Mouse (Mus musculus) cerebellum, adult 11-12 months (tissue): ENCODE data around the gene P3h1.

Experiments
- DNase-seq: peaks from one replicate; pipeline ENCODE4 v3.0.0; 2022

The P3h1 gene

DNA sequence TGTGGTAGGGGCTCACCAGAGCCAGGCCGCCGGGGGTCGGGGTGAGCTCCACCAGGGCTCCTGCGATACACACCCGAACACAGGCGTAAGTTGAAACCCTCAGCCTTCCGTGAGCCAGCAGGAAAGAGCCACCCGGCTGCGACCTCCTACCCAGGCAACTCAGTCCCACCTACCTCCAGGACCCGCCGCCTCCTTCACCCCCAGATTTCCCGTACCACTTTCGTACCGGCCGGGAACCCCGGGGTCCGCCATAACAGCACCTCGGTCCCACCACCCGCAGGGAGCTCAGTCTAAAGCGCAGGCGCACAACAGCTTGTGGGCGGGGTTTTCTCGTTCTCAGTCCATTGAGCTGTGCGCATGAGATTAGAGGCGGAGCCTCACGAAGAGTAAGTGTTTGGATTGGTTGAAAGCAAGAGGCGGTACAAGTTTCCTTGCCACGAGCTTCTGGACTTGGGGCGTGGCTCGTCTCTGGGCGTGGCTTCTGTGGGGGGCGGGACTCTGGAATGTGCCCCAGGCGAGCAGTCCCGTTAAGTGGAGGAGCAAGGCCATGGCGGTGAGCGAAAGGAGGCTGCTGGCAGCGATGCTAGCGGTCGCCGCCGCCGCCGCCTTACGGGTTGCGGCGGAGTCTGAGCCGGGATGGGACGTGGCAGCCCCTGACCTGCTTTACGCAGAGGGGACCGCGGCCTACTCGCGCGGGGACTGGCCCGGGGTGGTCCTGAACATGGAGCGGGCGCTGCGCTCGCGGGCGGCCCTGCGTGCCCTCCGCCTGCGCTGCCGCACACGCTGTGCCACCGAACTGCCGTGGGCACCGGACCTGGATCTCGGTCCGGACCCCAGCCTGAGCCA, at the start of gene P3h1, which contains the start of gene AU022252:
Gene P3h1 (plus strand): TSS at position 506 of the 846 bp plus-strand sequence.
Gene AU022252 (minus strand): TSS at position 303 of the 846 bp plus-strand sequence.
- peak; percentile 99 for DNase-seq

DNA sequence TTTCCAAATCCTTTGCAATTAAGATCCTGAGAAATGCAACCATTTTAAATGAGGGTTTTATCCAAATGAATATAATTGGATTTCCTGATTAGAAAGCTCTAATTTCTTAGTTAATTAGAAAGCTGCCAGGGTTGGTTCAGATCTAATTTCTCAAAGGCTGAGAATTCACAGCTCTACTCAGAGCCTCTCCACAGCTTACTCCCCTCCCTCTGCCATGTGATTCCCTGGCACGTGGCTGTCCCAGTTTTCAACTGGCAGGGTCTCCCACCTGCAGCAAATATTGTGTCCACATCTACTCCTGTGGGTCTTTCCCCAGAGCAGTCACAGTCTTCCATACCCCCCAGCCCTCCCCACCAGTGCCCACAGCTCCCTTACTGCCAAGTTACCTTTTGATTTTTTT, 49.2 kb upstream of the P3h1 start:
- no peak for DNase-seq

DNA sequence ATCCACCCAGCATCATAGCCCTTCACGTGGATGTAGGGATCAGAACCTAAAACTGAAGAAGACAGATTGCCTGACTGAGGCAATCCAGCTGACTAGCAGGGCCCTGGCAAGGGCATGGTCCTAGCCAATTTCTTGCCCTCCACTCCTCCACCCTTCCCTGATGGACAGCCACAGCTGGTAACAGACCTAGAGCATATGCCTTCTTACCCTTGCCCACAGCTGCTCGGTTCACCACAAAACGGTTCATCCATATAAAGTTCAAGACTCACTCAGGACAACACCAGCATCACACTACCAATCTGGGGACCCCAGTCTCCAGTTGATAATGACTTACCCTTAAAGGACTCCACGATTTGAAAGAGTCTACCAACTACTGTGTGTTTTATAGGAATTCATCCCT, 46.9 kb upstream of the P3h1 start:
- DNase-seq, result no peak

DNA sequence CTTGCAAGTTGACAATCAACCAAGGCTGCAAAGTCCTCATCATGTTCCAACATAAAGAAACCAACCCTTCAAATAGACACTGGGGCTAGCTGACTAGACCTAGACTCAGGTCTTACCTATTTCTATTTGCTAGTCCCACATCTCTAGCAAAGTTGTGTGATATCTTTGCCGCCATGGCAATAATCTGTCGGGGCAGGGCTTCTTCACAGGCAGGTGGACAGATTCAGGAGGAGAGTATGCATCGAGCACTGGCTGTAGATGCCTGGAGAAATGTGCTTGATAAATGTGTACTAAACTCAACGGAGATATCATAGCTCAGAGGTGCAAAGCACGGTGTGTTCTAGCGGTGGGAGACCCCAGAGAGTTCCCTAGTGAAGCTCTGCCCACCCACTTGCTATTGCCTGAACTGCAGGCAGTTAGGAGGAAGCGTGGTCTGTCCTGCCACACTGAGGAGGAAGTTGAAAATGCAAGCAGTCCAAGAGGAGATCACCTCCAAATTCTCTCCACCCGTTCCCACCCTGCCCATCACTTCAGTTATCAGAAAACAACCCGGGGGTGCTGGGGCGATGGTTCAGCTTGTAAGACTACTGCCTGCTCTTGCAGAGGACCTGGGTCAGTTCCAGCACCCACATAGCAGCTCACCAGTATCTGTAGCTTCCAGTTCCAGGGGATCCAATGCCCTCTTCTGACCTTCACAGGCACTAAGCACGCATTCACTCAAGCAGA, 44.5 kb upstream of the P3h1 start:
- no peak for DNase-seq

DNA sequence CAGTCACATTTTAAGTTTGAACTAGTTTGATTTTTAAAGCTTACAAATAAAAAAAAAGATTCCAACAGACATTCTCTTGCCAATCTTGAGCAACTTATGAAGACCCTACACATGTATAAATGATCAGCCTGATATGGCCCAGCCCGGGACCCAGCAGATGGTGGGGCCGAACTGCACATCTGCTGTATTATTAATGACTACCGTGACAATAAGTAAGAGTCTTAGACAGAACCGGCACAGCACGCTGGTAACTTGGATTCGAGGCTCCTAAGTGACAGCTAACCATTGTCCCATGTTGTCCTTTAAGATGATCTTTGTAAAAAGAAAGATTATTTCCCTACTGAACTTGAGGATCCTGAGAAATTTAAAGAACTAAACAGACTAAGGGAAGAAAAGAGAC, 43.3 kb upstream of the P3h1 start:
- no peak for DNase-seq

DNA sequence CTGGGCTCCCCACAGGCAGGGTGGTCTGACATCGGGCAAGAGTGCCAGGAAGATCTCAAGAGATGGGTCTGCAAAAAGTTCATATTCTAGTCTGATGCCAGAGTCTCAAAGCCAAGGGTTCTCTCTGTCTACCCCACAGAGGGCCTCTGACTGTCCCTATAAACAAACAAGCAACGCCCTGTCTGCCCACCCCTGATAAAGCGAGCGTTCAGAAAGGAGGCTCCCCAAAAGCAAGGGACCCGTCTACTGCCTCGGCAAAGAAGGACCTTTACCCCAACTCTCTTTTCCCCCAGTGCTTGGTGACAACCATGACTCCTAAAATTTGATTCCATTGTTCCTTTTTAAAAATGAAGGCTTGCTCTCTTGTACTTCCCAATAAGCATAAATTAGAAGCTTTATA, 42.9 kb upstream of the P3h1 start, which contains the start of gene Ermap:
Gene Ermap (minus strand): TSS at position 148 of the 400 bp plus-strand sequence.
- DNase-seq, result no peak

DNA sequence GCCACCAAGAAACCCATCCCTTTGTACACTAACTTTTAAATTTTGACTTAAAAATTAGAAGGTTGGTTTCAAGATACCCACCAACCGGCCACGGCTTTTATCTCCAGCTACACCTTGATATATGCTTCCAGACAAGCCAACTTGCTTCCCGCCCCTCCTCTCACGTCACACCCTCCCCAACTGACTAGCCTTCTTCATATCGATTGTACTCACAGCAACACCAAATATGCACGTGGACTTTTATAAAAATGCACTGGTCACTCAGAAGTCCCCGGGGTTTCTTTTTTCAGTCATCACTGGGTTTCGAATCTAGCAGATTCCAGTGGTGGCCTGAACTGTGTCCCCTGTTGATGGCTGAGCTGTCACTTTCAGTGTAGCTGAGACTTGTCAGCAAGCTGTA, 42.1 kb upstream of the P3h1 start:
- no peak for DNase-seq

DNA sequence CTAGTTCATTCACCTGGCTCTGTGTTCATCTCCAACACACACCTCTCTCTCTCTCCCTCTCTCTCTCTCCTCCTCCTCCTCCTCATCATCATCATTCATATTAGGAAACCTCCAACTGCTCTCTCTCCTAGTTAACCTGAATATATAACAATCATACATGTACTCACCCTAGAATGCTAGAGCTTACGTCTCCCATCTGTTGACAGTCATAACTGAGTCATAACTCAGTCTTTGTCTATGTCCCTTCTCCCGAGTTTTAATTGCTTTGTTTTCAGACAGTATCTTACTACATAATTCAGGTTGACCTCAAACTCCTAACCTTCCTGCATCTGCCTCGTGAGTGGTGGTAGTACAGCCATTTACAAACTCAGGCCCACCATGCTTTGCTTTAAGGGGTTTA, 41.4 kb upstream of the P3h1 start:
- no peak for DNase-seq

DNA sequence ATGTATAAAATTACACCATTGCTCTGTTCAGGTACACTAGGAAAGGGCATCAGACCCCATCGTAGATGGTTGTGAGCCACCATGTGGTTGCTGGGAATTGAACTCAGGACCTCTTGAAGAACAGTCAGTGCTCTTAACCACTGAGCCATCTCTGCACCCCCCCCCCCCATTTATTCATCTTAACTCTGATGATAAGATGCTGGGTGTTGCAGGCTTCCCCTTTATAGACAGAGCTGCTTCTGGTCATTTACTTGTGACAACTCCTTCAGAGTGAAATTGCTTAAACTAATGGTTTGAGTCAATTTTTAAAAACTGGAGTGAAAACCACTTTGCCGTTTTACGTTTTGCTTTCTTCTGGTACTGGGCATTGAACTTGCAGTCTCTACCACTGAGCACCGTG, 40.0 kb upstream of the P3h1 start:
- no peak for DNase-seq

DNA sequence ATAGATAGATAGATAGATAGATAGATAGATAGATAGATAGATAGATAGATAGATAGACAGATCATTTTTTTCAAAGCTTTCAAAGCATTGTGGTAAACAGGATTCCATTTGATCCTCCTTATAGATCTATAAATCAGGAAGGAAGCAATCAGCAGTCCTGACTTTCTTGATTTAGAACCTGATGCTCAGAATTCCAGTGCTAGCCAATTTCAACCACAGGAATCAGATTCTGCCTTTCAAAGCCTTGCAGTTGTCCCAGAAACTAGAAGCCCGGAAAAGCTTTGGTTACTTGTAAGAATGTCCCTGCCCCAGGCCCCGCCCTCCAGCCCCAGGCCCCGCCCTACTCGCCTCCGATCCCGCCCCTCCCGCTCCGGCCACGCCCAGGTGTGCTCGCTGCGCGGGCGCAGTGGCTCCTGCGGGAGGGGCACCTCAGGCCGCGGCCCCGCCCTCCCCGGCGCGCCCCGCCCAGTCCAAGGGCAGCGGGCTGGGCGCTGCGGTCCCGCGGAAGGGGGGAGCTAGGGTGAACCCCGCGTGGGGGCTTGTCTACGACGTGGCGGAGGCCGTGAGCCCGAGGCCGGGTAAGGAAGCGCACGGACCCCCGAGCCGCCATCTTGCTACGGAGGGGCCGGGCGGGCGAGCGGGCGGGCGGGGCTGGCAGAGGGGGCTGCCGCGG, 37.7 kb upstream of the P3h1 start, which contains the start of gene Svbp:
Gene Svbp (plus strand): TSS at position 398 of the 673 bp plus-strand sequence.
- peak; percentile 81 for DNase-seq

DNA sequence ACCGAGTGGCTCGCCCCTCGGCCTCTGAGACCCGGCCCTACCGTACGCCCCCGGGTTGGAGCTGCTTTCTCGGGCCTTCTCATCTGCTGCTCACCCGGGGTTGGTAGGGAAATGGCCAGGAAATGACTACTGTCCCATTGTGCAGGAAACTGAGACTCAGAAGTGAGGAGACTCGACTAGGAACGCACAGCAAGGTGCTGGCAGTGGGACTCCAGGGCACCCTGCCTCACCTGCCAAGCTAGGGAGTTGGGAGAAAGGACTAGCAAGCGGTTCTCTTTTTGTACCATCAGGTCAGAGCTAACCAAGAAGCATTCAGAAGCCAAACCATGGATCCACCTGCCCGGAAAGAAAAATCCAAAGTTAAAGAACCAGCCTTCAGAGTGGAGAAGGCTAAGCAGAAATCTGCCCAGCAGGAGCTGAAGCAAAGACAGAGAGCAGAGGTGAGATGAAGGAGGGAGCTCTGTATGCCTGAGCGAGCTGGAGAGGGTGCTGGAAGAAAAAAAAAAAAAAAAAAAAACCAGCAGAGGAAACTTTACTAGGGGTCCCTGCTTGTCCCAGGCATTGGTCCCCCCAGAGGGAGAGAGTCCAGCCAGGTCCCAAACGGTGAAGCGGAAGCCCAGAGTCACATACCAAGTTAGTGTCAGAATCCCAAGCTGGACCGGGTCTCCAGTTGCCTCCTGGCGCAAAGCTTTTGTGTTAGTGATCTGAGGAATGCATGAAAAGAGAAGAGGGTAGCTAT, 37.0 kb upstream of the P3h1 start:
- DNase-seq, result peak; percentile 50

DNA sequence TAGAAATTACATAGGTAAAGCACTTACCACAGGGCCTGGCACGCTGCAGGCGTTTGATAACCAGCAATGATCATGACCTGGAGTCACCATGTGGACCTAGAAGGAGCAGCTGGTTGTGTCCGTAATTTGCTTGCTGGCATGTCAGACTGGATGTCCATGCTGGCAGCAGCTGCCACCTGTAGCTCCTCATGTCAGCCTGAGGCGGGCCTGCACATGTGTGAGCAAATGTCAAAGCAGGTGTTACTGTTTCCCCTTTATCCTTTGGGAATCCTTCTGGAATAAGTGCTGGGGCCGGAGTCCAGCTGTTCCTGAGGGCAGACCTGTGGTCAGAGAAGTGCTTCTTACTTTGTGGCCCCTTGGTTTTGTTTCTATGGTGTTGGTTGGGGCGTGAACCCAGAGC, 34.6 kb upstream of the P3h1 start:
- no peak for DNase-seq

DNA sequence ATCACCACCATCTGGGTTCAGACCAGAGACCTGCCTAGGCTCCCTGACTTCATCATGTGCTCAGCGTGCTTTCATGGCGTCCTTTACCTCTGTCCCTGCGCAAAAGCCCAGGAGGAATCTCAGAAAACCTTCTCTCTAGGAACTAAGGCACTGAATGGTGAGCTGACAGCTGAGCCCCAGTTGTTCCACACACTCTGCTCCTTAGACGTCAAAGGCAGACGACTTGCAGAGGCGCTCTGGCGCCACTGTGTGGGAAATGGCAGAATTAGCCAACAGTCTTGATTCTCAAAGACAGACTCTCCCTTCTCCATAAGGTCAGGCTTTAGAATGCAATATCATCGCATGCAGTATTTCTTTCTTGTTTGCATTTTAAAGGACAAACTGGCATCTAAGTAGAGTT, 28.0 kb upstream of the P3h1 start:
- no peak for DNase-seq

DNA sequence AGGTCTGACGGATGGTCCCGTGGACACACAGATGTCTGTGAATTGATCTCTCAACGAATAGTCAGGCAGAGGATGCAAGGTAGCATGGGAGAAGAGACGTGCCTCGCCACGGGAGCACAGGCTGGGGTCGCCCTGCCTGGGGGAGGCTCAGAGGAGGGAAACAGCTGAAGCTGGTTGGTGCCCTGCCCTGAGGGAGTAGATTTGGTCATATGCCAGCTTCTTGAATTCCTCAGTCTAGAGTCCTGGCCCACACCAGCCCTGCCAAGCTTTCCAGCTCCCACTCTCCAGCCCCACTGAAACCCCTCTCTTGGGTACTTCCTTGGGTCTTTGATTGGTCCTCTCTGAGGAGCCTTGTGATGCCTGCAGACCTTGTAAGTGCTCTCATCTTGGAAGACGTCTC, 16.0 kb upstream of the P3h1 start:
- no peak for DNase-seq

DNA sequence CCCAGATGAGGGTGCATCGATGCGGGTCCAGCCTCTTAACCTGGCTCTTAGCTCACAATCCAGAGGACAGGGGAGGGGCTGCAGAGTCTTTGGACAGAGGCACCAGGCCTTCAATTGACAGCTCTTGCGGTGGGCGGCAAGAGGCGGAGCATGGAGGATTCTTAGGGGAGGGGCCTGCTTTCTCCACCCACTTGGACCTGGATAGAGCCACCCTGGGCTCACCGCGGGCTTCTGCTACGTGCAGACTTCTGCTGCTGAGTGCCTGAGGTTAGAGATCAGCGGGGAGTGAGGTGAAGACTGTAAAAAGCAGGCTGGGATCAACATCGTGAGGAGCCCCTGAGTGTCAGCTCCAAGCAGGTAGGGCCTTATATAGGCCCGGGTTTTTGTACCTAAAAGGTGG, 14.5 kb upstream of the P3h1 start, which contains the start of gene Tmem269:
Gene Tmem269 (minus strand): TSS at position 49 of the 400 bp plus-strand sequence.
- no peak for DNase-seq

DNA sequence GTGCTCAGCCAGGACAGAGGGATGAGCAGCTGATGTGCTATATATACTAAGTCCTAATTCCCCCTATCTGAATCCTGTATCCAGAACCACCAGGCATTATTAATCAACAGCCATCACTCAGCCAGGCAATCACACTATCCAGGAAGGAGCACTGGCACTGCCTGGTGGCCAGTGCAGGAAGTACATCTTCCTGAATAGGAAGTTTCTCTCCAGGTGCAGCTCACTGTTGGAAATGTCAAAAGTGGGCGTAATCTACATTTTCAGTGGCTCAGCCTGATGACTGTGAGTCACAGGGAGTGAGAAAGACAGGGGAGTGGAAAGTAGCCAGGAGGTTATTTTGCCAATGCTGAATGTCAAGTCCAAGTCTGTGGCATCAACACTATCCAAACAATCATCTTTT, 9.0 kb upstream of the P3h1 start:
- DNase-seq, result no peak

DNA sequence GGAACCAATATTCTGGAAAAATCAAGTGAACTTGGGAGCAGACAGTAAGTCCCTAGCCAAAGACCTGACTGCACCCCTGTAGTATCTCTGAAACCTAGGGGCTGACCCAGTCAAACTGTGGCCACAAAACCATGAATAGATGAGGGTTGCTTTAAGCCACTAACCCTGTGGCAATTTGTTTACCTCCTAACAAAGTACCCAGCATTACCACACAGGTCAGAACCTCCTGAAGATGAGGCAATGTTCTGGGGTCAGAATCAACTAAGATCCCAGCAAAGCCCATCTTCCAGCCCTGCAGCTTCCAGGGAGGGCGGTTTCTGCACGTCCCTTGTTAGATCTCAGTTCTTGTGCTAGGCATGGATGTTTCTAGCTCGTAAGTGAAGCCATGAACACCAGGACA, 8.2 kb upstream of the P3h1 start:
- no peak for DNase-seq

DNA sequence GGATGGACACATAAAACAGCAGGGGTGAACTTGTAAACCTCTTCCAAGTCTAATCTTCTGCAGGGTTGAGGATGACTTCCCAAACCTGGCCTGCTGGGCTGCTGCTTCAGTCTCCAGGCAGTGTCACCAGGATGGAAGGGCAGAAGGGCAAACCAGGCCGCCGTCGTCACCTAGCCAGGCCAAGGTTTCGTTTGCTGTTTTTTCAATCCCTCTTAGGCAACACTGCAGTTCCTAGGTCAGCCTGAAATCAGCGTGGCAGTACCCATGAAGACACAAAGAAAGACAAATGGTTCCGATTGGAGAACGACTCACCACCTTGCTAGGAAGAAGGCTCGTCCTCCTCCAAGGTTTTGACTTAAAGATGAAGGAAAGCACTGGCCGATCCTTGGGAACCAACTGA, 7.0 kb upstream of the P3h1 start:
- DNase-seq, result no peak

DNA sequence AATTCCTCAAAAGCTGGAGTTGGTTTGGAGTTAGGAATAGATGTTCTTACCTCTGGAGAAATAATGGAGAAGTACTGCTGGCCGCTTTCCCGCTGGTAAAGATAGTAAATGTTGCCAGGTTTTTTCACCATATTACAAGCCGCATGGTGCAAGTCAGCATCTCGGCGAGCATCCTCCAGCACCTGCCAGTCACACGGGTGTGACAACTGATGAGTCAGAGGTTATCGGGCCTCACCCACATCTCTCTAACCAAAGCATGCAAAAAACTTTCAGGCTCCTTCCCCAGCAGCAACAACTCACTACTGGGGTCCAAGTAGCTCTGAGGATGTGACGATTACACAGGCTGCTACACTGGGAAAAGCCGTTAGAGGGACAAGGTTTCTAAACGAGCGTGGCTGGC, 6.0 kb upstream of the P3h1 start:
- DNase-seq, result no peak

DNA sequence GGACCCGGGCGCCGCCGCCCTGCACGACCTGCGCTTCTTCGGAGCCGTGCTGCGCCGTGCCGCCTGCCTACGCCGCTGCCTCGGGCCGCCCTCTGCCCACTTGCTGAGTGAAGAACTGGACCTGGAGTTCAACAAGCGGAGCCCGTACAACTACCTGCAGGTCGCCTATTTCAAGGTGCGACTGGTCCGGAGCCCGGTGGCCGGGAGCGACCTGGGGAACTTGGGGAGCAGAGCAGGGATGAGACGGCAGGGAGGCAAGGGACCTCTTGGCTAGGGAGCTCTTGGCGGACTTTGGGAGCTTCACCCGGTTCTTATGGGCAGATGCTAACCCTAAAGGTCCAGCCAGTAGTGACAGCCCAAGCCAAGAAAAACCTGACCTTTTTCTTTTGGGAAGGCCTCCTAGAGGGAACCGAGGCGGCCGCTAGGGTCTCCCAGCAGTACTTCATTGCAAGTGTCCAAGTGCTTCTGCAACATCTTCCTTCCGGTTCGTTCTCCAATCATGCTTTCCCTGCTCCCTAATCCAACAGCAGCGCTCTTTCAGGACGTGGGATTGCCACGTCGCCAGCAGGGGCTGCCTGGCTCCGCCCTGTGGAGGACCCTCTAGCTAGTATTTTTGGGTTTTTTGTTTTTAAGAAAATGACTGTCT, 664 bp downstream of the P3h1 start:
- peak; percentile 64 for DNase-seq

DNA sequence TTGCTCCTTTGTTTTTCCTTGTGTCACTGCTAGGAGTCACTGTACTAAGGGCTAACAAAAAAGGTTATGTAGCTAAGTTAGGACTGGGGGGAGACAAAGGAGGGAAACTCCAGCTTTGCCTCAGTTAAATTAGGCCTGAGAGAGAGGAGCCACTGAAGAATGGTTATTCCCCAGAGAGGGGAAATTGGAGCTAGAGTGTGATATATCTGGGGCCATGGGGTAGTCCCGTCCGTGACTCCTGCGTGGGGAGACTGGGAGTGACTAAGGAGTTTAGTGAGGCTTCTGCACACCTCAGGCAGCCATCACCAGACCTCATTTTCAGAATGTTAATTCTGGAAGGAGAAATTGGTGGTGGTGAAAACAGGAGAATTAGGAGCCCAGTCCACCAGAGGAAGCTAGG, 1.6 kb downstream of the P3h1 start:
- DNase-seq, result no peak

DNA sequence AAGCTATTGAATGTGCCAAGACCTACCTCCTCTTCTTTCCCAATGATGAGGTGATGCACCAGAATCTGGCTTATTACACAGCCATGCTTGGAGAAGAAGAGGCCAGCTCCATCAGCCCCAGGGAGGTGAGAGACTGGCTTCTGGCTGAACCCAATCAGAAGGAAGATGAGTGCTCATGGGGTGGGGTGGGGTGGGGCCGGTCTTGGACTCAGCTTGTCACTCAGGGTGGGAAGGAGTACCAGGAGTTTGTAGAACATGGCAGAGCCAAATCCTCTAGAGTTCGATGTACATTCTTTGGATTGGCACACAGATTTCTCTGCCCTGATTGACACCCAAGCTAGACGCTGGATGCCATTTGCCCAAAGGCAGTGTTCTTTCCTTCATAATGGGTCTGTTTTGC, 5.9 kb downstream of the P3h1 start:
- no peak for DNase-seq
